Mouse (Mus musculus): Measurements from ENCODE around the gene Serpina12. TPM values are rescaled to one million over a fixed set of nuclear protein-coding genes. Genes with fewer than 3 reads are reported as not detected.
A peak's percentile ranks its signal among the peaks of the same experiment; 100 is the strongest.

Serpina12 gene
- polyA plus RNA-seq (2017; shearing (Covaris generic)), result under 1 TPM in 2 of 3 experiments, not detected in 1; 0.09 to 0.25 TPM

- ATAC-seq, result no peak
Measured at GRCm38 (mm10) chr12:104044343-104044742, at the start of gene Serpina12. Gene Serpina12, minus strand, starts transcription at chr12:104044443.

- ATAC-seq, result no peak
Measured at GRCm38 (mm10) chr12:104091303-104091702, 47.1 kb upstream of the Serpina12 start.

- no peak for ATAC-seq
Measured at GRCm38 (mm10) chr12:104090119-104090518, 45.9 kb upstream of the Serpina12 start.

- ATAC-seq, result no peak
Measured at GRCm38 (mm10) chr12:104072286-104072685, 28.0 kb upstream of the Serpina12 start.

GRCm38 (mm10) chr12:104071708-104072107 lies 27.5 kb upstream of the Serpina12 start:
- ATAC-seq, result no peak

GRCm38 (mm10) chr12:104069620-104070019 lies 25.4 kb upstream of the Serpina12 start:
- peak; percentile 39 for ATAC-seq

- ATAC-seq, result peak; percentile 70
Measured at GRCm38 (mm10) chr12:104067549-104067948, 23.3 kb upstream of the Serpina12 start.

GRCm38 (mm10) chr12:104066241-104066640 lies 22.0 kb upstream of the Serpina12 start:
- ATAC-seq, result peak; percentile 14

- no peak for ATAC-seq
Measured at GRCm38 (mm10) chr12:104064996-104065395, 20.8 kb upstream of the Serpina12 start.

- no peak for ATAC-seq
Measured at GRCm38 (mm10) chr12:104064532-104064931, 20.3 kb upstream of the Serpina12 start.

- ATAC-seq, result peak; percentile 78
Measured at GRCm38 (mm10) chr12:104061862-104062261, 17.6 kb upstream of the Serpina12 start.

GRCm38 (mm10) chr12:104060126-104060525 lies 15.9 kb upstream of the Serpina12 start:
- ATAC-seq, result no peak

GRCm38 (mm10) chr12:104057531-104057930 lies 13.3 kb upstream of the Serpina12 start:
- peak; percentile 2 for ATAC-seq

- ATAC-seq, result peak; percentile 72
Measured at GRCm38 (mm10) chr12:104057050-104057449, 12.8 kb upstream of the Serpina12 start.

- ATAC-seq, result no peak
Measured at GRCm38 (mm10) chr12:104055755-104056154, 11.5 kb upstream of the Serpina12 start.

- no peak for ATAC-seq
Measured at GRCm38 (mm10) chr12:104053995-104054394, 9.8 kb upstream of the Serpina12 start.

- no peak for ATAC-seq
Measured at GRCm38 (mm10) chr12:104045713-104046112, 1.5 kb upstream of the Serpina12 start.

GRCm38 (mm10) chr12:104042753-104043152 lies 1.5 kb downstream of the Serpina12 start:
- no peak for ATAC-seq

- ATAC-seq, result no peak
Measured at GRCm38 (mm10) chr12:104041401-104041800, 2.8 kb downstream of the Serpina12 start.

- no peak for ATAC-seq
Measured at GRCm38 (mm10) chr12:104038181-104038580, 6.1 kb downstream of the Serpina12 start.

GRCm38 (mm10) chr12:104033752-104034151 lies 10.5 kb downstream of the Serpina12 start:
- no peak for ATAC-seq

- ATAC-seq, result peak; percentile 60
Measured at GRCm38 (mm10) chr12:104029986-104030385, 14.3 kb downstream of the Serpina12 start.

GRCm38 (mm10) chr12:104015280-104015679 lies 29.0 kb downstream of the Serpina12 start:
- peak; percentile 91 for ATAC-seq

- peak; percentile 36 for ATAC-seq
Measured at GRCm38 (mm10) chr12:104013620-104014019, 30.6 kb downstream of the Serpina12 start, which contains the start of gene Serpina9. Gene Serpina9, minus strand, starts transcription at chr12:104013755.

- no peak for ATAC-seq
Measured at GRCm38 (mm10) chr12:104004689-104005088, 39.6 kb downstream of the Serpina12 start.

Measured in inflammation-experienced regulatory T-cells, adult 6 months (primary cell).